Mouse (Mus musculus) liver, adult 2 months (tissue): Measurements from ENCODE around the gene Tmc7. TPM values are rescaled to one million over a fixed set of nuclear protein-coding genes. Genes with fewer than 3 reads are reported as not detected.

ENCODE experiments used
- DNase-seq: peaks from one replicate; pipeline ENCODE4 v3.0.0-alpha.2; 2011; ENCODE audit warnings: low read depth, low spot score; ENCODE audit errors: extremely low read depth
- H3K27ac ChIP-seq: fragments of 200-500 bp; replicated peaks from 2 replicates; pipeline ENCODE4 v1.5.1; 2012; ENCODE audit warnings: low read depth, mild to moderate bottlenecking, control low read depth, inconsistent platforms, low read length; ENCODE audit not compliant: insufficient read depth
- H3K27me3 ChIP-seq: fragments of 200-500 bp; 2 replicates; pipeline ENCODE4 v1.6.1; 2012; ENCODE audit warnings: mild to moderate bottlenecking, moderate library complexity, low read length, inconsistent platforms; ENCODE audit not compliant: control insufficient read depth, insufficient read depth
- H3K36me3 ChIP-seq: fragments of 200-500 bp; 2 replicates; pipeline ENCODE4 v1.6.1; 2012; ENCODE audit warnings: low read length, inconsistent platforms; ENCODE audit not compliant: control insufficient read depth, insufficient read depth
- H3K4me1 ChIP-seq: fragments of 200-500 bp; 2 replicates; pipeline ENCODE4 v1.6.1; 2011; ENCODE audit warnings: low read length; ENCODE audit not compliant: control insufficient read depth, insufficient read depth
- H3K4me3 ChIP-seq: fragments of 200-500 bp; 2 replicates; pipeline ENCODE4 v1.5.1; 2011; ENCODE audit warnings: low read depth, mild to moderate bottlenecking, control low read depth, low read length, moderate library complexity; ENCODE audit not compliant: insufficient read depth
- H3K79me2 ChIP-seq: fragments of 200-500 bp; 2 replicates; pipeline ENCODE4 v1.6.1; 2012; ENCODE audit warnings: inconsistent platforms, mild to moderate bottlenecking, low read length, moderate library complexity; ENCODE audit not compliant: control insufficient read depth, insufficient read depth
- H3K9ac ChIP-seq: fragments of 200-500 bp; 2 replicates; pipeline ENCODE4 v1.6.1; 2012; ENCODE audit warnings: low read depth, mild to moderate bottlenecking, control low read depth, inconsistent platforms, low read length
- CTCF ChIP-seq: fragments of 200-500 bp; IDR thresholded peaks from 2 replicates; pipeline ENCODE4 v1.5.1; 2011; ENCODE audit warnings: low read depth, low read length, control low read depth
- POLR2A ChIP-seq: fragments of 200-500 bp; IDR thresholded peaks from 2 replicates; pipeline ENCODE4 v1.6.1; 2011; ENCODE audit warnings: low read length, control low read depth; ENCODE audit not compliant: insufficient read depth; ENCODE audit errors: extremely low read depth
- WGBS: fragments of 180-500 bp; shearing (Covaris S2); methylation state at CpG from one replicate; pipeline ENCODE4 v1.1.7; 2018; 5-methylcytosine and 5-hydroxymethylcytosine counted together
- polyA plus RNA-seq: library from polyadenylated mRNA; depleted of rRNA; stranded (reverse); fragments of >200 nt; gene quantifications from 2 replicates; pipeline ENCODE4 v1.2.3, GENCODE M21; 2012; rRNA removed
- total RNA-seq: library from RNA; depleted of rRNA; stranded (reverse); fragments of >200 nt; gene quantifications from 2 replicates; pipeline ENCODE4 v1.2.3, GENCODE M21; 2014; rRNA removed

Tmc7 gene
- total RNA-seq (1.9 and 3.2 TPM in 2 replicates), polyA plus RNA-seq (0.33 and 0.39 TPM in 2 replicates)

DNA sequence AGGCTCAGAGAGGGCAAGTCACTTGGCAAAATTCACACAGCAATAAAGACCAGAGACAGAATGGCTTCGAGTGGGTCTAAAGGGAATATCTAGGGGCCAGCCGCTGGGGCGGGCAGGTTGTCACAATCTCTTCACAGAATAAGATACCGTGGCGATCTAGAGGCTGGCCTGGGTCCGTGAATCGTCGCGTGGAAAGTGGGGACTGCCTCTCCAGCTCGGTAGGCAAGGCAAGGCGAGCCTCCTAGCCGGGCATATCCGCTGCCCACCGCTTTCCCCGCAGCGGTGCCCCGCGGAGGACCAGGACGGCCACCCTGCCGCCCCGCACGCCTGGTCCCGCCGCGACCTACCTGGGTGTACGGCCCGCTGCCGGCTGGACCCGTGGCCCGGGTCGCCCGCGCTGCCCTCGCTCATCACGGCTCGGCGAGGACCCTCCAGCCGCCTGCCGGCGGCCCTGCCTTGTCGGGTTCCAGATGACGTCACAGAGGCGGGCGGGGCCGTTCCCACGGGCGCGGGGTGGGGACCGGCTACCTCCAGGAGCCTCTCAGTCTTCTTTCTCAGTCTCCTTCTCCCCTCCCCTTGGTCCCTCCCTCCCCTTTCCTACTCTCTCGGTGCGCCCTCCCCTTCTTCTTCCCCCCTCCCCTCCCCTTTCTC, at the start of gene Tmc7:
TSS of gene Tmc7 (minus strand) at position 480 of the 651 bp plus-strand sequence.
- H3K4me3 ChIP-seq: peak within 1 kb of the TSS; percentile 99
- no peak for DNase-seq
- TF ChIP-seq CTCF: no peak
- TF ChIP-seq POLR2A: 0 out of 2 replicates have a peak, but pooled peaks have one; percentile 22
- H3K79me2 ChIP-seq: peaks cover 3% of the 10 kb centered on the region; the same call in 1 of the 2 replicates
- peak within 1 kb of the TSS; percentile 100 for H3K9ac ChIP-seq
- H3K4me1 ChIP-seq: peaks cover 15% of the 10 kb centered on the region
- H3K27ac ChIP-seq: peak within 1 kb of the TSS; percentile 87
- WGBS: under 1% methylated on average over 51 of the region's 51 CpGs
- H3K36me3 ChIP-seq: no peaks in the 10 kb centered on the region
- H3K27me3 ChIP-seq: no peaks in the 10 kb centered on the region

DNA sequence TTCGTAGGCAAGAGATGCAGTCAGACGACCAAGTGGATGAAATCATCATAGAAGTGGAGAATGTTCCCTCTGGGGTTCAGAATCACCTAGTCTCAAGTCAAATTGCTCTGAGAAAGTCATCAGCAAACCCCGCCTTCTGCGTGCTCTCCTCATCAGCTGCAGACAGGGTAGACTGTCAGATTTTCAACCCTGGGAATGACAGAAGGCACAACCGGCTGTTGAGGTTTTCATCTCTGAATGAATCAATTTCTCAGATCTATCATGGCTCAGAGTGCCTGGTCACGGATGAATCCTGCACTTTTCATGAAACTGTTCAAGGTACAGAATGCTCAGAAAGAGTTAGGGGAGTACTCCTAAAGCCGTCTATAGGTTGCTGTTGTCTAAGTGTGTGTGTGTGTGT, 49.4 kb upstream of the Tmc7 start:
- 87% methylated on average over 7 of the region's 7 CpGs for WGBS
- no peaks in the 10 kb centered on the region for H3K79me2 ChIP-seq
- TF ChIP-seq CTCF: no peak
- no peak overlapping the region for H3K9ac ChIP-seq
- H3K36me3 ChIP-seq: no peaks in the 10 kb centered on the region
- H3K27me3 ChIP-seq: no peaks in the 10 kb centered on the region
- no peak for DNase-seq
- H3K4me3 ChIP-seq: no peak overlapping the region
- H3K4me1 ChIP-seq: peaks cover 2% of the 10 kb centered on the region; the same call in 1 of the 2 replicates
- no peak overlapping the region for H3K27ac ChIP-seq

DNA sequence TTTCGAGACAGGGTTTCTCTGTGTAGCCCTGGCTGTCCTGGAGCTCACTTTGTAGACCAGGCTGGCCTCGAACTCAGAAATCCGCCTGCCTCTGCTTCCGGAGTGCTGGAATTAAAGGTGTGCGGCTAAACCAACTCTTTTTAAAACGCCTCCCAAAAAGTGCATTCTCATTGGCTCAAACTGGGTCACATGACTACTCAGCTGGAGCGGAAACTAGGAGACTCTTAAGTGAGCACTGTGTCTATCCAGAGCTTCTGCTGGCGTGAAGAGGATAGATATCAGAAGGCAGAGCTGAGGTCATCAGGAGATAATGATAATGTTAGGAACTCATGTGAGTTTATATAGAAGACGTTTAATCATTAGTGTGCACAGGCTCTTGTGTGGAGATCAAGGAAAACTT, 48.6 kb upstream of the Tmc7 start:
- Histone ChIP-seq H3K9ac (no peak overlapping the region), H3K79me2 (no peaks in the 10 kb centered on the region), H3K36me3 (no peaks in the 10 kb centered on the region), H3K4me1 (peaks cover 2% of the 10 kb centered on the region; the same call in 1 of the 2 replicates), H3K27me3 (no peaks in the 10 kb centered on the region), H3K27ac (no peak overlapping the region), H3K4me3 (no peak overlapping the region)
- WGBS: 84% methylated on average over 9 of the region's 9 CpGs
- DNase-seq: no peak
- TF ChIP-seq POLR2A (no peak), CTCF (no peak)

DNA sequence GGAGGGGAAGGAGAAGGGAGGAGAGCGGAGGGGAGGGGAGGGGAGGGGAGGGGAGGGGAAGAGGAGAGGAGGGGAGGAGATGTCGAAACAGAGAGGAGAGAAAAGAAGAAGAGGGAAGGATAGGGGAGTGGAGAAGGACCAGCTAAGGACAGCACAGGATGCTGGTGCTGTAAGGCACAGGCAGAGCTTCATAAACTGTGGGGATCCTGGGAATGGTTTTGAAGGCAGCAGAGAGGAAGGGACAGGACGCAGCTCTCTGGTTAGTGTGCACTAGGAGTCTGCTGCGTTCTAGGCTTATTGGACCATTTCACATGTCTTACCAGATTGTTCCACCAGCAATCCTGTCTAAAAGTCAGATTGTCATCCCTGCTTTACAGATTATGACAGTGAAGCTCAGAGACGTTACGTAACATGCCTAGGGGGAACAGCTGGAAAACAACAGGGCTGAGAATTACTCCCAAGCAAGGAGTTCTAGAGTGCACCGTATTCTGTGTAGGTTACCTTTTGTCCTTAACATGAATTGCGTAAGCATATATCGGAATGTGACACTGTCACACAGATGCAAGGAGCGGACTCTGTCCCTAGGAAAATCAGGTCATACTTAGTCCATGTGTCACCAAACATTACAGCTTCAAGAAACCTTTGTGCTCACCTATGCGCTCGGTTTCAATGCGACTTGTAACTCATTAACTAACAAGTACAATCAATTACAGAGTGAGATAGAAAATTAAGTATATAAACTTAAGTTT, 43.2 kb upstream of the Tmc7 start:
- no peak for TF ChIP-seq CTCF
- TF ChIP-seq POLR2A: no peak
- 30% methylated on average over 13 of the region's 13 CpGs for WGBS
- H3K36me3 ChIP-seq: no peaks in the 10 kb centered on the region
- peak overlapping the region; percentile 2 for H3K9ac ChIP-seq
- no peaks in the 10 kb centered on the region for H3K27me3 ChIP-seq
- no peaks in the 10 kb centered on the region for H3K79me2 ChIP-seq
- H3K4me3 ChIP-seq: 0 out of 2 replicates have a peak overlapping the region, but pooled peaks have one; percentile 3
- peak; percentile 95 for DNase-seq
- H3K4me1 ChIP-seq: peaks cover 8% of the 10 kb centered on the region
- no peak overlapping the region; the same call in 1 of the 2 replicates for H3K27ac ChIP-seq

DNA sequence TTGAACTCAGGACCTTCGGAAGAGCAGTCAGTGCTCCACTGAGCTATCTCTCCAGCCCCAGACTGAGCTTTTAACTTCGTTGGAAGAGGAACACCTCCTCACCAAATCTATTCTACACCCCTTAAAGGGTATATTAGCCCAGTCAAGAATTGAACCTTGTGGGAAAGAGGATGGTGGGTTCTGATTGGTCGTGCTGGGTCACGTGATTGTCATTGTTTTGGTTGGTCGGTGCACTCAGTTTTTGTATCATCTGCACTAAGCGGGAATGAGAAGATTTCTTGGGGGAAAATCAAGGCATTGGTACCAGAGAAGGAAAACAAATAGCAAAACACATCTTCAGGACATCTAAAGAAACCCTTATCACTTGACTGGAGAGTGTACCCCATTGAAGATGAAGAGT, 36.6 kb upstream of the Tmc7 start:
- Histone ChIP-seq H3K4me3 (no peak overlapping the region), H3K27me3 (no peaks in the 10 kb centered on the region), H3K9ac (no peak overlapping the region), H3K4me1 (no peaks in the 10 kb centered on the region), H3K36me3 (no peaks in the 10 kb centered on the region), H3K27ac (no peak overlapping the region), H3K79me2 (no peaks in the 10 kb centered on the region)
- TF ChIP-seq POLR2A: no peak
- TF ChIP-seq CTCF: no peak
- 81% methylated on average over 6 of the region's 6 CpGs for WGBS
- DNase-seq: no peak
